Mouse (Mus musculus) MEL (cell line): ENCODE results near the gene Orm2. TPM values are rescaled to one million over a fixed set of nuclear protein-coding genes. Genes with fewer than 3 reads are reported as not detected.

Source experiments
- DNase-seq: peaks from one replicate; pipeline ENCODE4 v3.0.0; 2011; ENCODE audit warnings: low read depth, low spot score
- H3K27ac ChIP-seq: 2 replicates; pipeline ENCODE4 v1.5.1; 2012; ENCODE audit warnings: low read depth, mild to moderate bottlenecking, control low read depth, low read length, moderate library complexity; ENCODE audit not compliant: control insufficient read depth
- H3K27me3 ChIP-seq, 2 experiments: fragments of 150-350 bp in 1 of 2; sonication (generic) in 1 of 2; 2 replicates each; pipeline ENCODE4 v1.6.1; 2012; ENCODE audit warnings: low read length in 2 of 2, mild to moderate bottlenecking in 2 of 2, improper control_type of control experiment in 1 of 2, moderate library complexity in 1 of 2; ENCODE audit not compliant: insufficient read depth in 2 of 2, control insufficient read depth in 1 of 2
- H3K36me3 ChIP-seq, 2 experiments: 2 replicates each; pipeline ENCODE4 v1.6.1; 2012 to 2014; ENCODE audit warnings: low read length in 2 of 2, improper control_type of control experiment in 1 of 2, inconsistent platforms in 1 of 2, mild to moderate bottlenecking in 1 of 2; ENCODE audit not compliant: insufficient read depth in 2 of 2, control insufficient read depth in 1 of 2
- H3K4me1 ChIP-seq, 2 experiments: fragments of 150-350 bp in 1 of 2; sonication (generic) in 1 of 2; 2 replicates each; pipeline ENCODE4 v1.6.1; 2012; ENCODE audit warnings: low read length in 2 of 2, improper control_type of control experiment in 1 of 2, mild to moderate bottlenecking in 1 of 2; ENCODE audit not compliant: insufficient read depth in 2 of 2, control insufficient read depth in 1 of 2
- H3K4me3 ChIP-seq, 2 experiments: fragments of 150-350 bp in 1 of 2; sonication (generic) in 1 of 2; 2 replicates each; pipeline ENCODE4 v1.5.1; 2012; ENCODE audit warnings: low read depth in 2 of 2, low read length in 2 of 2, mild to moderate bottlenecking in 2 of 2, moderate library complexity in 2 of 2, control low read depth in 1 of 2, improper control_type of control experiment in 1 of 2; ENCODE audit not compliant: control insufficient read depth in 1 of 2, insufficient read depth in 1 of 2
- H3K79me2 ChIP-seq: 2 replicates; pipeline ENCODE4 v1.6.1; 2012; ENCODE audit warnings: mild to moderate bottlenecking, low read length, moderate library complexity; ENCODE audit not compliant: control insufficient read depth, poor library complexity, insufficient read depth
- H3K9ac ChIP-seq: 2 replicates; pipeline ENCODE4 v1.6.1; 2012; ENCODE audit warnings: low read depth, mild to moderate bottlenecking, control low read depth, low read length, moderate library complexity; ENCODE audit not compliant: control insufficient read depth, poor library complexity, severe bottlenecking
- H3K9me3 ChIP-seq: fragments of 150-350 bp; sonication (generic); replicated peaks from 2 replicates; pipeline ENCODE4 v1.6.1; 2012; ENCODE audit warnings: mild to moderate bottlenecking, low read length, improper control_type of control experiment, moderate library complexity; ENCODE audit not compliant: insufficient read depth
- BHLHE40 ChIP-seq: IDR thresholded peaks from 2 replicates; pipeline ENCODE4 v1.6.1; 2012; ENCODE audit warnings: low read depth, mild to moderate bottlenecking, inconsistent platforms, low read length, improper control_type of control experiment, borderline replicate concordance
- CHD1 ChIP-seq: IDR thresholded peaks from 2 replicates; pipeline ENCODE4 v1.6.1; 2012; ENCODE audit warnings: low read depth, mild to moderate bottlenecking, inconsistent platforms, low read length, improper control_type of control experiment
- CHD2 ChIP-seq: IDR thresholded peaks from 2 replicates; pipeline ENCODE4 v1.6.1; 2011; ENCODE audit warnings: low read length, improper control_type of control experiment
- CTCF ChIP-seq, 3 experiments: IDR thresholded peaks in 2 of 3; conservative IDR thresholded peaks in 1 of 3; 2 replicates each; pipeline ENCODE4 v1.5.1; 2011 to 2012; ENCODE audit warnings: low read length in 3 of 3, low read depth in 2 of 3, mild to moderate bottlenecking in 2 of 3, improper control_type of control experiment in 1 of 3, inconsistent platforms in 1 of 3, mixed read lengths in 1 of 3, moderate library complexity in 1 of 3; ENCODE audit not compliant: control insufficient read depth in 1 of 3, insufficient read depth in 1 of 3, poor library complexity in 1 of 3, severe bottlenecking in 1 of 3
- E2F4 ChIP-seq: IDR thresholded peaks from 2 replicates; pipeline ENCODE4 v1.6.1; 2011; ENCODE audit warnings: low read depth, low read length, improper control_type of control experiment, borderline replicate concordance
- EP300 ChIP-seq, 2 experiments: IDR thresholded peaks; 2 replicates each; pipeline ENCODE4 v1.6.1; 2011; ENCODE audit warnings: improper control_type of control experiment in 2 of 2, low read length in 2 of 2, low read depth in 1 of 2, mild to moderate bottlenecking in 1 of 2
- ETS1 ChIP-seq: IDR thresholded peaks from 2 replicates; pipeline ENCODE4 v1.6.1; 2012; ENCODE audit warnings: low read depth, mild to moderate bottlenecking, inconsistent platforms, low read length, improper control_type of control experiment, moderate library complexity
- HCFC1 ChIP-seq: IDR thresholded peaks from 2 replicates; pipeline ENCODE4 v1.6.1; 2012; ENCODE audit warnings: low read depth, mild to moderate bottlenecking, inconsistent platforms, low read length, improper control_type of control experiment, moderate library complexity
- JUND ChIP-seq: IDR thresholded peaks from 2 replicates; pipeline ENCODE4 v1.6.1; 2011; ENCODE audit warnings: low read depth, mild to moderate bottlenecking, improper control_type of control experiment, low read length
- MAFK ChIP-seq: IDR thresholded peaks from 2 replicates; pipeline ENCODE4 v1.6.1; 2011; ENCODE audit warnings: low read depth, mild to moderate bottlenecking, low read length, improper control_type of control experiment, borderline replicate concordance
- MAZ ChIP-seq: IDR thresholded peaks from 2 replicates; pipeline ENCODE4 v1.6.1; 2012; ENCODE audit warnings: low read depth, mild to moderate bottlenecking, inconsistent platforms, low read length, improper control_type of control experiment
- MEF2A ChIP-seq: IDR thresholded peaks from 2 replicates; pipeline ENCODE4 v1.6.1; 2014; ENCODE audit warnings: low read depth, mild to moderate bottlenecking, inconsistent platforms, low read length, improper control_type of control experiment; ENCODE audit not compliant: poor library complexity, insufficient replicate concordance, severe bottlenecking; ENCODE audit errors: extremely low read depth
- MYB ChIP-seq: IDR thresholded peaks from 2 replicates; pipeline ENCODE4 v1.6.1; 2011; ENCODE audit warnings: mild to moderate bottlenecking, low read depth, low read length, improper control_type of control experiment
- MYC ChIP-seq: IDR thresholded peaks from 2 replicates; pipeline ENCODE4 v1.6.1; 2011; ENCODE audit warnings: low read depth, mild to moderate bottlenecking, low read length, improper control_type of control experiment, moderate library complexity
- NELFE ChIP-seq: IDR thresholded peaks from 2 replicates; pipeline ENCODE4 v1.6.1; 2011; ENCODE audit warnings: low read depth, low read length, improper control_type of control experiment
- POLR2AphosphoS5 ChIP-seq: IDR thresholded peaks from 2 replicates; pipeline ENCODE4 v1.6.1; 2012; ENCODE audit warnings: low read depth, borderline replicate concordance, mild to moderate bottlenecking, inconsistent platforms, low read length, moderate library complexity, mixed read lengths
- RAD21 ChIP-seq: IDR thresholded peaks from 2 replicates; pipeline ENCODE4 v1.6.1; 2011; ENCODE audit warnings: mild to moderate bottlenecking, low read depth, low read length, improper control_type of control experiment
- SIN3A ChIP-seq: IDR thresholded peaks from 2 replicates; pipeline ENCODE4 v1.6.1; 2012; ENCODE audit warnings: low read length, improper control_type of control experiment, inconsistent platforms
- TBP ChIP-seq: IDR thresholded peaks from 2 replicates; pipeline ENCODE4 v1.8.0; 2011; ENCODE audit warnings: low read depth, low read length, improper control_type of control experiment
- UBTF ChIP-seq: IDR thresholded peaks from 2 replicates; pipeline ENCODE4 v1.6.1; 2012; ENCODE audit warnings: low read depth, mild to moderate bottlenecking, inconsistent platforms, low read length, improper control_type of control experiment, moderate library complexity, borderline replicate concordance; ENCODE audit not compliant: insufficient read depth
- USF1 ChIP-seq: IDR thresholded peaks from 2 replicates; pipeline ENCODE4 v1.6.1; 2014; ENCODE audit warnings: low read depth, mild to moderate bottlenecking, inconsistent platforms, low read length, improper control_type of control experiment, moderate library complexity
- USF2 ChIP-seq, 2 experiments: IDR thresholded peaks; 2 replicates each; pipeline ENCODE4 v1.6.1; 2011 to 2012; ENCODE audit warnings: improper control_type of control experiment in 2 of 2, low read length in 2 of 2, borderline replicate concordance in 1 of 2, inconsistent platforms in 1 of 2, low read depth in 1 of 2, mild to moderate bottlenecking in 1 of 2; ENCODE audit not compliant: insufficient read depth in 1 of 2
- ZKSCAN1 ChIP-seq: IDR thresholded peaks from 2 replicates; pipeline ENCODE4 v1.6.1; 2012; ENCODE audit warnings: low read depth, mild to moderate bottlenecking, inconsistent platforms, low read length, improper control_type of control experiment, moderate library complexity
- ZNF384 ChIP-seq: IDR thresholded peaks from 2 replicates; pipeline ENCODE4 v1.6.1; 2012; ENCODE audit warnings: low read depth, mild to moderate bottlenecking, inconsistent platforms, low read length, improper control_type of control experiment
- polyA plus RNA-seq, 2 experiments: library from polyadenylated mRNA; stranded (reverse) in 1 of 2; unstranded in 1 of 2; fragments of >175 nt in 1 of 2; fragments of >200 nt in 1 of 2; gene quantifications; 2 replicates each; pipeline versions ENCODE4 v1.2.1 to v1.2.4; 2012; ENCODE audit warnings: low replicate concordance in 2 of 2, low read depth in 1 of 2; ENCODE audit not compliant: insufficient read length in 2 of 2, insufficient read depth in 1 of 2, missing spikeins in 1 of 2
- total RNA-seq: library from RNA; depleted of rRNA; stranded (reverse); fragments of 300-350 nt; gene quantifications from 2 replicates; pipeline ENCODE4 v1.2.3, GENCODE M21; 2012

Gene Orm2
- total and polyA plus RNA-seq, 3 experiments, result not detected

DNA sequence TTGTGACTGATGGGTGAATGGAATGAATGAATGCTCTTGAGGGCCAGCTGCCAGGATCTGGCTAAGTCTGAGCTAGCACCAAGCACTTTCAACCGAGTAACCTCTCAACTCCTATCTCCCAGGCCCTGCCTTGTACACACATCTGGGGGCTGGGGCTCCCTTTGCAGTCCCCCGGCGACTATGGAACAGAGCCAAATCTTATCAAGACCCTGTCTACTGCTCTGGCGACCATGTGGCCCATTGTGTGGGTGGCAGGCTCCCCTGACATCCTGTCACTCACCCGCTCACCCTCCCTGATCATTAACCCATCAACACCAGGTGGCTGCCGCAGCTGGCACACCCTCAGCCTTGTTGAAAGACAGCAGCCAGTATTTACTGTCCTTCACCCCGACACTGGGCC lies 42.8 kb downstream of the Orm2 start (continued):
- TF ChIP-seq JUND, result no peak

DNA sequence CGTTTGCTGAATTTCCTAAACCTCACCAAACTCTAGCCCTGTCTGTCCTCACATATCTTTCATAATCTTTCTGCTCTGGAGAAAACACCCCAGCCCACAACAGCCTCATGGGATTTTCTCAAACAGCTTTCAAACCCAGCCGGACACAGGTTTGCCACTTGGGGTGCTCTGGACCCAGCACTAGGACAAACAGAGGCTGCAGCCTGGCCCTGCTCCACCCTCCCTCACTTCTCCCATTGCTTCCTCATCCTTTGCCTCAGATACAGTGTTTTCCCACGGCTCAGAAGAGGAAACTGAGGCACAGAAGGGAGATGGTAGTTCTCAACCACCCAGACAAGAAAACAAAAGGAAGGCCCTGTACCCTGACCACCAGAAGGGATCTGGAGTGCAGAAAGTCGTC lies 43.4 kb downstream of the Orm2 start:
- Histone ChIP-seq H3K27me3 (no peaks in the 10 kb centered on the region), H3K4me3 (no peak overlapping the region), H3K27ac (peak overlapping the region; percentile 65), H3K79me2 (peaks cover 6% of the 10 kb centered on the region; the same call in 1 of the 2 replicates), H3K9me3 (no peaks in the 10 kb centered on the region), H3K36me3 (peaks cover 0 to 44% of the 10 kb centered on the region in 2 experiments; a peak in 2 of 4 replicates), H3K4me1 (peaks cover 14 to 68% of the 10 kb centered on the region in 2 experiments), H3K9ac (peak overlapping the region; percentile 48)
- no peak for TF ChIP-seq USF2 (IDR thresholded peaks at IDR 0.05; ENCODE audit: borderline replicate concordance in 1 of 2, insufficient read depth in 1 of 2, low read depth in 1 of 2, low read length in 2 of 2)
- no peak for TF ChIP-seq POLR2AphosphoS5
- TF ChIP-seq MEF2A, result no peak
- TF ChIP-seq TBP, result no peak
- TF ChIP-seq SIN3A, result no peak
- TF ChIP-seq EP300 (IDR thresholded peaks at IDR 0.05; ENCODE audit: low read depth in 1 of 2, low read length in 2 of 2), result no peak
- TF ChIP-seq E2F4, result no peak
- no peak for TF ChIP-seq BHLHE40
- no peak for TF ChIP-seq MAFK
- no peak for TF ChIP-seq CHD1
- no peak for TF ChIP-seq ZKSCAN1
- TF ChIP-seq ETS1, result no peak
- TF ChIP-seq ZNF384, result no peak
- TF ChIP-seq MYB, result no peak
- TF ChIP-seq JUND, result no peak
- DNase-seq, result peak; percentile 24

DNA sequence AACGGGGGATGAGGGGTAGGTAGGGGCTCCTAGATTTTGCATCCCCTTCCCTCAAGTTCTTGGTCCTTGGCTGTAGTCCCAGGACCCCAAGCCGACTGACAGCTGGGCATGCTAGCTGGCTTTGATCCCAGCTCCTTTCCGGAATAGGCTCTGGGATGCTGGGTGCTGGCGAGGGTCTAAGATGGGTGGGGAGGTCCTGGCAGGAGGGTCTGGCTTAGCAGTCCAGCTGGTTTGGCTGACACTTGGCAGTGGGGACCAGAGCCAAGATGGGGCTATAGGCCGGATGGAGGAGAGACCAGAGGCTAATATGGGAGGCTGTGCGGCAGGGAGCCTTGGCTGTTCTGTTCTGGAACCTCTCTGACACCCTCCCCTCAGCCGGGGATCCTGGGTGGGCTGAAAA lies 46.0 kb downstream of the Orm2 start:
- Histone ChIP-seq H3K36me3 (peaks cover 0 to 30% of the 10 kb centered on the region in 2 experiments; a peak in 2 of 4 replicates), H3K27me3 (no peaks in the 10 kb centered on the region), H3K9ac (peak overlapping the region; percentile 86), H3K4me3 (peak overlapping the region; percentile 58 to 90), H3K9me3 (no peaks in the 10 kb centered on the region), H3K79me2 (peaks cover 6% of the 10 kb centered on the region; the same call in 1 of the 2 replicates), H3K4me1 (peaks cover 12 to 53% of the 10 kb centered on the region in 2 experiments), H3K27ac (peak overlapping the region; percentile 93; the same call in 1 of the 2 replicates)
- DNase-seq, result no peak
- TF ChIP-seq CHD2 (no peak), USF2 (IDR thresholded peaks at IDR 0.05; ENCODE audit: borderline replicate concordance in 1 of 2, insufficient read depth in 1 of 2, low read depth in 1 of 2, low read length in 2 of 2) (no peak), HCFC1 (no peak), USF1 (no peak), EP300 (IDR thresholded peaks at IDR 0.05; ENCODE audit: low read depth in 1 of 2, low read length in 2 of 2) (no peak), SIN3A (no peak), MAZ (no peak), UBTF (no peak), MYB (no peak), MEF2A (no peak), CTCF (IDR thresholded peaks at IDR 0.05 in 2 of 3, conservative IDR thresholded peaks at IDR 0.05 in 1 of 3; ENCODE audit: control insufficient read depth in 1 of 3, insufficient read depth in 1 of 3, low read depth in 2 of 3, low read length in 3 of 3, poor library complexity in 1 of 3, severe bottlenecking in 1 of 3) (no peak), ZKSCAN1 (no peak), NELFE (no peak), MYC (no peak), RAD21 (no peak), JUND (no peak)
